Mouse (Mus musculus): Measurements from ENCODE around the gene Sema3e.

GRCm38 (mm10) chr5:13977576-13977975, 47.5 kb upstream of the Sema3e start:
- TF ChIP-seq MAFK (IDR thresholded peaks at IDR 0.05; ENCODE audit: insufficient read depth, low read depth, low read length) = no peak
- no peak for TF ChIP-seq ZNF384 (IDR thresholded peaks at IDR 0.05; ENCODE audit: low read depth, low read length)
- no peak for TF ChIP-seq HCFC1 (IDR thresholded peaks at IDR 0.05; ENCODE audit: borderline replicate concordance, insufficient read depth, low read length)
